Mouse (Mus musculus) heart, embryonic 14.5 days (tissue): ENCODE measurements around the gene Cd3eap. TPM values are rescaled to one million over a fixed set of nuclear protein-coding genes. Genes with fewer than 3 reads are reported as not detected.
A peak's percentile ranks its signal among the peaks of the same experiment; 100 is the strongest.

Experiments used
- ATAC-seq: fragments of 200-750 bp; cut with Nextera tagmentation; 2 replicates; pipeline ENCODE4 v1.8.0; 2017; ENCODE audit warnings: low read depth, moderate TSS enrichment; ENCODE audit not compliant: insufficient number of reproducible peaks, insufficient read depth, low FRiP score
- H3K27ac ChIP-seq, 2 experiments: fragments of 200-500 bp in 1 of 2; fragments of 300-500 bp in 1 of 2; sonication (generic) in 1 of 2; replicated peaks in 1 of 2; 2 replicates each; pipeline ENCODE4 v1.5.1; 2012 to 2014; ENCODE audit warnings: low read depth in 2 of 2, low read length in 2 of 2, control low read depth in 1 of 2, mild to moderate bottlenecking in 1 of 2, mixed read lengths in 1 of 2; ENCODE audit not compliant: control insufficient read depth in 1 of 2, insufficient read depth in 1 of 2
- H3K27me3 ChIP-seq: fragments of 300-500 bp; sonication (generic); 2 replicates; pipeline ENCODE4 v1.6.1; 2014; ENCODE audit warnings: mild to moderate bottlenecking, low read length, control low read depth; ENCODE audit not compliant: control insufficient read depth, insufficient read depth
- H3K36me3 ChIP-seq: fragments of 300-500 bp; sonication (generic); 2 replicates; pipeline ENCODE4 v1.6.1; 2014; ENCODE audit warnings: mild to moderate bottlenecking, control low read depth, low read length, mixed read lengths; ENCODE audit not compliant: control insufficient read depth, insufficient read depth
- H3K4me1 ChIP-seq, 2 experiments: fragments of 200-500 bp in 1 of 2; fragments of 300-500 bp in 1 of 2; sonication (generic) in 1 of 2; 2 replicates each; pipeline ENCODE4 v1.6.1; 2012 to 2014; ENCODE audit warnings: low read length in 2 of 2, control low read depth in 1 of 2, mixed read lengths in 1 of 2; ENCODE audit not compliant: control insufficient read depth in 2 of 2, insufficient read depth in 2 of 2
- H3K4me2 ChIP-seq: fragments of 300-500 bp; sonication (generic); 2 replicates; pipeline ENCODE4 v1.6.1; 2014; ENCODE audit warnings: mild to moderate bottlenecking, low read length
- H3K4me3 ChIP-seq, 2 experiments: fragments of 200-500 bp in 1 of 2; fragments of 300-500 bp in 1 of 2; sonication (generic) in 1 of 2; 2 replicates each; pipeline ENCODE4 v1.5.1; 2012 to 2014; ENCODE audit warnings: low read length in 2 of 2, mild to moderate bottlenecking in 2 of 2, control low read depth in 1 of 2, low read depth in 1 of 2, moderate library complexity in 1 of 2; ENCODE audit not compliant: control insufficient read depth in 1 of 2, insufficient read depth in 1 of 2
- H3K9ac ChIP-seq: fragments of 300-500 bp; sonication (generic); 2 replicates; pipeline ENCODE4 v1.6.1; 2014; ENCODE audit warnings: mild to moderate bottlenecking, low read length
- H3K9me3 ChIP-seq: fragments of 300-500 bp; sonication (generic); 2 replicates; pipeline ENCODE4 v1.6.1; 2016; ENCODE audit warnings: low read length, control low read depth; ENCODE audit not compliant: control insufficient read depth
- WGBS: fragments of 180-500 bp; shearing (Covaris S2); extraction: QIAGEN DNeasy Blood & Tissue Kit; methylation state at CpG from one replicate; pipeline ENCODE4 v1.1.7; 2014; 5-methylcytosine and 5-hydroxymethylcytosine counted together
- polyA plus RNA-seq: library from polyadenylated mRNA; unstranded; fragments of >200 nt; fragmentation: Nextera tagmentation; extraction: Ambion mirVana; gene quantifications from 2 replicates; pipeline ENCODE4 v1.2.1, GENCODE M21; 2014

Gene Cd3eap
- polyA plus RNA-seq, 1 experiment from 2014 or later: 15.7 TPM

- Histone ChIP-seq H3K4me1 (no peaks in the 10 kb centered on the region; a peak in 1 of 4 replicates), H3K9ac (no peak overlapping the region), H3K4me3 (no peak overlapping the region), H3K36me3 (peaks cover 62% of the 10 kb centered on the region), H3K9me3 (no peaks in the 10 kb centered on the region), H3K27me3 (no peaks in the 10 kb centered on the region), H3K27ac (no peak overlapping the region), H3K4me2 (no peak overlapping the region)
- 78% methylated on average over 8 of the region's 8 CpGs for WGBS
- no peak for ATAC-seq
These were observed 35.2 kb upstream of the Cd3eap start for GRCm38 (mm10) chr7:19394484-19394883.

GRCm38 (mm10) chr7:19388699-19389413, 29.6 kb upstream of the Cd3eap start:
- H3K27ac ChIP-seq: no peak overlapping the region
- 71% methylated on average over 10 of the region's 10 CpGs for WGBS
- no peaks in the 10 kb centered on the region for H3K4me1 ChIP-seq
- ATAC-seq: no peak
- H3K27me3 ChIP-seq: no peaks in the 10 kb centered on the region
- H3K9me3 ChIP-seq: no peaks in the 10 kb centered on the region
- no peak overlapping the region for H3K4me3 ChIP-seq
- no peak overlapping the region; the same call in 1 of the 2 replicates for H3K9ac ChIP-seq
- H3K4me2 ChIP-seq: no peak overlapping the region
- H3K36me3 ChIP-seq: peaks cover 98% of the 10 kb centered on the region

- Histone ChIP-seq H3K9ac (no peak overlapping the region), H3K9me3 (no peaks in the 10 kb centered on the region), H3K36me3 (peaks cover 59% of the 10 kb centered on the region), H3K27ac (no peak overlapping the region), H3K4me1 (peaks cover 0 to 10% of the 10 kb centered on the region in 2 experiments; a peak in 2 of 4 replicates), H3K4me2 (no peak overlapping the region), H3K4me3 (no peak overlapping the region), H3K27me3 (no peaks in the 10 kb centered on the region)
- ATAC-seq: no peak
- 89% methylated on average over 9 of the region's 9 CpGs for WGBS
These were observed 24.4 kb upstream of the Cd3eap start for GRCm38 (mm10) chr7:19383708-19384107.

- under 1% methylated on average over 21 of the region's 37 CpGs for WGBS
- Histone ChIP-seq H3K4me1 (peaks cover 4 to 18% of the 10 kb centered on the region in 2 experiments; a peak in 3 of 4 replicates), H3K4me3 (peak overlapping the region; percentile 85 to 87), H3K4me2 (peak overlapping the region; percentile 91), H3K27me3 (no peaks in the 10 kb centered on the region), H3K27ac (peak overlapping the region in 1 of 2 experiments; percentile 50; a peak in 1 of 4 replicates), H3K9ac (peak overlapping the region; percentile 88), H3K36me3 (peaks cover 59% of the 10 kb centered on the region), H3K9me3 (no peaks in the 10 kb centered on the region)
- peak; percentile 32 for ATAC-seq
These were observed 22.9 kb upstream of the Cd3eap start for GRCm38 (mm10) chr7:19382166-19382541.

DNA sequence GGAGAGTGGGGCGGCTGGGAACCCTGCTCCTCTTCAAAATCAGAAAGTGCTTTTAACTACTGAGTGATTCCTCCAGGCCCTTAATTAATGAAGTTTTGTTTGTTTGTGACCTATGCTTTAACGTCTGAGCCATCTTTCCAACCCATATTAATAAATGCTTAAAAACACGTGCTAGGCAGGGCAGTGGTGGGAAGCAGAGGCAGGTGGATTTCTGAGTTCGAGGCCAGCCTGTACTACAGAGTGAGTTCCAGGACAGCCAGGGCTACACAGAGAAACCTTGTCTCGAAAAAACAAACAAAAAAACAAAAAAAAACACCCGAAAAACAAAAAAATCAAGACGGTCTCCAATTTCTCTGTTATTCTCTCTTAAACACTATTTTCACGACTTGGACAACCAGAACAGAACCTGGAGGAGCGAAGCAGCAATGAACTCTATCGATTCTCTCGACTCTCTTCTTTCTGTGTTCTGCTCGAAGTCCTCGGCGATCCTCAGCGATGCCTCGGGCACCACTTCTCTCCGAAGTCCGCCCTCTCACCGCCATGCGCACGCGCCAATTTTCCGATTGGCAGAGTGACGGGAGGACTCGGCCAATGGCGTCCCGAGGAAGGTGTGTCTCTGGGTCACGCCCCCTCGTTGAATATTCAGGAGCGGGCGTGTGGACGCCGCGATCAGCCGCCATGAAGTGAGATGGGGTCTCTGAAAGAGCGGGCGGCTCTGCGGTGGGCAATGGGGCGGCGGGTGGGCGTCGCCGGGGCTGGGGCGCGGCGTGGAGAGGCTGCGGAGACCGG, 22.3 kb upstream of the Cd3eap start, which contains the start of gene Ercc2:
Gene Ercc2 (plus strand): TSS at position 634 of the 789 bp plus-strand sequence.
- WGBS: 7% methylated on average over 44 of the region's 48 CpGs
- H3K9me3 ChIP-seq: no peaks in the 10 kb centered on the region
- ATAC-seq: peak; percentile 89
- peak within 1 kb of the TSS in 1 of 2 experiments; percentile 50; a peak in 1 of 4 replicates for H3K27ac ChIP-seq
- peak within 1 kb of the TSS; percentile 88 for H3K9ac ChIP-seq
- H3K4me3 ChIP-seq: peak within 1 kb of the TSS; percentile 85 to 87
- H3K27me3 ChIP-seq: no peaks in the 10 kb centered on the region
- peak within 1 kb of the TSS; percentile 91 for H3K4me2 ChIP-seq
- H3K4me1 ChIP-seq: peaks cover 4 to 18% of the 10 kb centered on the region in 2 experiments; a peak in 3 of 4 replicates
- peaks cover 58% of the 10 kb centered on the region for H3K36me3 ChIP-seq

DNA sequence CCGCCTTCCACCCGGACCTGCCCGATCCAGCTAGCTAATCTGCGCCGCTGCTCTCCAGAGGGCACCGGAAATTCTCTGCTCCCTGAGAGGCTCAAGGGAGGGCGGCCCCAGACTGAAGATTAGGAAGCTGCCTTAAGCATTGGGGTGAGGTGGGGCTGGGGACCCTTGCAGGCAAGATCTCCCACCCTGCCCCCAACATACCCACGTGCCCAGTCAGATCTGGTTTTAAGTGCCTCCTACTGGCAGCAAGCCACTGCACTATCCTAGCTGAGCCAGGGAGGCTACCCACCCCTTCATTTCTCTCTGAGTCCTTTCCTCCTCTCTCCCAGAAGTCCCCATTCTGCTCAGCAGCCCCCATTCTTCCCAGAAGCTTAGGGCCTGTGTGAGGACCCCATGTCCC, 18.8 kb upstream of the Cd3eap start:
- no peaks in the 10 kb centered on the region for H3K27me3 ChIP-seq
- ATAC-seq: no peak
- 49% methylated on average over 8 of the region's 8 CpGs for WGBS
- H3K9ac ChIP-seq: no peak overlapping the region
- H3K4me1 ChIP-seq: peaks cover 4 to 14% of the 10 kb centered on the region in 2 experiments; a peak in 3 of 4 replicates
- no peak overlapping the region for H3K4me3 ChIP-seq
- H3K4me2 ChIP-seq: no peak overlapping the region
- peak overlapping the region; percentile 24 to 29; a peak in 1 of 4 replicates for H3K27ac ChIP-seq
- no peaks in the 10 kb centered on the region for H3K9me3 ChIP-seq
- H3K36me3 ChIP-seq: peaks cover 65% of the 10 kb centered on the region

DNA sequence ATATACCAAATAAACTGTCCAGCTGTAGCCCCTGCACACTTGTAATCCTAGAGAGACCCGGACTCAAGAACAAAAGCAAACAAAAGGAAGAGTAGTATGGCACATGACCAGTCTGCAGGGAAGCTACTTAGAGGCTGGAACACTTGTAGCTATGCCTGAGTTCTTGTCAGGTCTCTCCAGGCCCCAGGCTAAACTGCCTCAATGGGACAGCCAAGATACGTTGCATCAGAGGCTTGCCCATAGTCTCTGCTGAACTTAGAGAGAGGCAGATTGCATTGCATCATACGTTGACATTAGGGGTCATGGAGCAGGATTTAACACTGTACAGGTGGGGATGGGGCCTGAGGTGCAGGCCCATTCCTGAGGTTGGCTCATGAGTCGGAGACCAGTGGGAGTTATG, 16.7 kb upstream of the Cd3eap start:
- 87% methylated on average over 4 of the region's 4 CpGs for WGBS
- Histone ChIP-seq H3K4me1 (peaks cover 4 to 8% of the 10 kb centered on the region in 2 experiments; a peak in 2 of 4 replicates), H3K4me3 (no peak overlapping the region), H3K9ac (no peak overlapping the region), H3K36me3 (peaks cover 84% of the 10 kb centered on the region), H3K9me3 (no peaks in the 10 kb centered on the region), H3K27ac (no peak overlapping the region), H3K27me3 (no peaks in the 10 kb centered on the region), H3K4me2 (no peak overlapping the region)
- ATAC-seq: no peak
